Mouse (Mus musculus): ENCODE measurements at regions not wholly inside any gene's neighbourhood (a gene's known extent, or its start where the extent isn't known, plus 50 kb on each side); places are given as distances from the start of the nearest gene placed in this dataset.

DNA sequence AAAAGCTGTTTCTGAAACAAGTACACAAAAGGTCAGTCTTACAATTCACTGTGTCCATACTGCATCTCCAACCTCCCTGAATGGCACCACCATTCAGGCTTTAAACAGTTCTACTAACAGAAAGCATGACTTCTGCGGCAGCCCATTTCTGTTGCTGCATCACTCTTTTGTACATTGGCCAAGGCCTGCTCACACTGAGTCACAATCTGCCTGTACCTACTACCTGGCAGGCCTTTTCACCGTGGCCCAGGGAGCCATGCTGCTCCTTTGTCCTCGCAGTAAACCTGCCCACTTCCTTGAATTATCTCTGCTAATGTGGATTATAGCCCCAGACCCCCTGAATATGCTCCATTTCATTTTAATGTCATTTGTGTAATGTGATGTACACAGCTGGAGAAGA is 439.5 kb upstream of the Gm10306 start:
- H3K9me3 ChIP-seq (replicated peaks) = no peaks in the 10 kb centered on the region
- H3K36me3 ChIP-seq = no peaks in the 10 kb centered on the region
- H3K4me1 ChIP-seq = no peaks in the 10 kb centered on the region
- H3K27me3 ChIP-seq (ENCODE audit: low read depth, poor library complexity, severe bottlenecking) = no peaks in the 10 kb centered on the region
- no peak overlapping the region for H3K27ac ChIP-seq
- no peak for DNase-seq (ENCODE audit: low spot score)
- WGBS = 92% methylated on average over 3 of the region's 3 CpGs
- H3K4me3 ChIP-seq = no peak overlapping the region

GRCm38 (mm10) chr4:94124177-94124576 is 432.2 kb upstream of the Gm10306 start:
- Histone ChIP-seq H3K36me3 (no peaks in the 10 kb centered on the region), H3K9me3 (replicated peaks) (no peaks in the 10 kb centered on the region), H3K27me3 (ENCODE audit: low read depth, poor library complexity, severe bottlenecking) (no peaks in the 10 kb centered on the region), H3K27ac (no peak overlapping the region), H3K4me1 (no peaks in the 10 kb centered on the region), H3K4me3 (no peak overlapping the region)
- 81% methylated on average over 14 of the region's 14 CpGs for WGBS
- peak; percentile 32 for DNase-seq (ENCODE audit: low spot score)

GRCm38 (mm10) chr4:94137921-94138320 is 418.4 kb upstream of the Gm10306 start:
- Histone ChIP-seq H3K4me1 (no peaks in the 10 kb centered on the region), H3K27me3 (ENCODE audit: low read depth, poor library complexity, severe bottlenecking) (no peaks in the 10 kb centered on the region), H3K4me3 (no peak overlapping the region), H3K9me3 (replicated peaks) (no peaks in the 10 kb centered on the region), H3K27ac (no peak overlapping the region), H3K36me3 (no peaks in the 10 kb centered on the region)
- WGBS = 83% methylated on average over 2 of the region's 2 CpGs
- DNase-seq (ENCODE audit: low spot score) = no peak

DNA sequence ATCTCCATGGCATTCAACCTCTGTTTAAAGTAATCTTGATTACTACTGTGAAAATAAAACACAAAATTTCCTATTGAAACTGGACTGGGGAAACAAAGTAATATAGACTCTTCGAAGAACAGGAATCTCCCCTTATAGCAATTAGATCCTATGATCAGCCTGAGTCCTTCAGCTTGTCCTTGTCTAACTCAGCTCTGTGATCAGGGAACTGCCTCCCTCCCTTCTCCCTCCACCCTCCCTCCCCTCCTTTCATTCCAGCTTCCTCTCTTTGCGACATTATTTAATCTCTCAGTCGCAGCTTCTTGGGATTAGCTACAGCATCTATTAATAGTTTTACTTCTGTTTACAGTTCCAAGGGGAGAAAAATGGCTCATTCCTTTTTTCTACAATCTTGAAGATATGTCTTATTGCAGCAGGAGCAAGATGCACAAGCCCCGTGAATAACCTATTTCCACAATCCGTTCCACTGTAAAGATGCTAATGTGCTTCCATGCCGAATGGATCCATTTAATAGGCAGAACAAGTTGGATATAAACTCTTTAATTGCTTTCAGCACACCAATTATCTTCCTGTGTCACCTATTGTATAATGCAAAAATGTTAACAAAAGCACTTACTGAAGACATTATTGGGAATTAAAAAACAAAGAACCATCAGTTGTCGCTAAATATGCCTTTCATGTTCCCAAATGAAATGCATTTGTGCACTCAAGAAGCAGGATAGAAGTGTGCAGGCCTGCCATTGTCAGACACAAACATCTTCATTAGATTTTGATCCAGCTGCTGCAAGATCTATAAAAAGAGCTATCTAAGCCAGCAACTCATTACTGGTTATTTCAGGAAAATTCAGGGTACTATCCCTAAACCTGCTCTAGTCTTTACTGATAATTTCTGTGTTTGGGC is 411.2 kb upstream of the Gm10306 start:
- no peak overlapping the region for H3K27ac ChIP-seq
- no peaks in the 10 kb centered on the region for H3K36me3 ChIP-seq
- 79% methylated on average over 7 of the region's 7 CpGs for WGBS
- H3K4me1 ChIP-seq = no peaks in the 10 kb centered on the region
- H3K27me3 ChIP-seq (ENCODE audit: low read depth, poor library complexity, severe bottlenecking) = no peaks in the 10 kb centered on the region
- H3K4me3 ChIP-seq = no peak overlapping the region
- H3K9me3 ChIP-seq (replicated peaks) = no peaks in the 10 kb centered on the region
- DNase-seq (ENCODE audit: low spot score) = no peak

DNA sequence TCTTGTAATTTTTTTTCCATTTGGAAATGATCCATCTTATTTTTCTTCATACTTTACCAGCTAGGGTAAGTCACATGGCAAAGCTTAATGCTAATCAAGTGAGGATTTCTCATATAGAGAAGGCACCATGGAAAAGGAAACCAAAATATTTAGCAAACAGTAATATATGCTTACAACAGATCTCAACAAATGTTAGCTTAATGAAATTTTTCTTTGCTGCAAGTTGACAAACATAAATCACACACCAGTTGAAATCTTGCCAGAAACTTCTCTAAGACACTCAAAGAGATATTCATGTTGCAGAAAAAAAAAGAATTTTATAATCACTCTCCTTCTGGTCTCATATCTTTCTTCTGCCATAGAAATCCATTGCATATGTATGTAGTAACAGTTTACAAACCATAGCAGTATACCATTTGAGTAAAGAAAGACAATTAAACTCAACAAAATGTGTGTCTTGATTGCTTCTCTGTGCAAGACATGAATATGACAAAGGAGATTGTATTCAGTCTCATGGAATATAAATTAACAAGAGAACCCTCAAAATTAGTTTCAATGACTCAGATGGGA is 408.3 kb upstream of the Gm10306 start:
- Histone ChIP-seq H3K4me1 (no peaks in the 10 kb centered on the region), H3K36me3 (no peaks in the 10 kb centered on the region), H3K9me3 (replicated peaks) (no peaks in the 10 kb centered on the region), H3K27me3 (ENCODE audit: low read depth, poor library complexity, severe bottlenecking) (no peaks in the 10 kb centered on the region), H3K4me3 (no peak overlapping the region), H3K27ac (no peak overlapping the region)
- DNase-seq (ENCODE audit: low spot score) = no peak

DNA sequence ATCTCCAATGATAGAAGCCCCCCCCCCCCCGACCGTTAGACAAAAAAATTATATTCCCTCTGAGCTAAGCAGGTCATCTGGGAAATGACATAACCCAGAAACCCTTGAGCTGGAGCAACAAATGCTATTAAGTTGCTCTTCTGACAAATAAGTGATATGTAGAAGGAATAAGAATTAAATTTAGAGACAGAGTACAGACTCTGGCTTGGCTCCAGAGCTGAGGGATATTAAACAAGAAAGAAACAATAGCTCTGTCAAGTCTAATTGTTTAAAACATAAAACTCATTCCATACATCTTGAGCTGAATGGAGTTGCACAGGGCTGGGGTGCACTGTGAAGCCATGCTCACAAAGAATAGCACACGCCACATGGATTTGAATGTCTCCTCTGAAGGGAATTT is 407.3 kb upstream of the Gm10306 start:
- no peak for DNase-seq (ENCODE audit: low spot score)
- Histone ChIP-seq H3K9me3 (replicated peaks) (no peaks in the 10 kb centered on the region), H3K27me3 (ENCODE audit: low read depth, poor library complexity, severe bottlenecking) (no peaks in the 10 kb centered on the region), H3K36me3 (no peaks in the 10 kb centered on the region), H3K4me1 (no peaks in the 10 kb centered on the region), H3K27ac (no peak overlapping the region), H3K4me3 (no peak overlapping the region)
- WGBS = 86% methylated on average over 3 of the region's 3 CpGs

DNA sequence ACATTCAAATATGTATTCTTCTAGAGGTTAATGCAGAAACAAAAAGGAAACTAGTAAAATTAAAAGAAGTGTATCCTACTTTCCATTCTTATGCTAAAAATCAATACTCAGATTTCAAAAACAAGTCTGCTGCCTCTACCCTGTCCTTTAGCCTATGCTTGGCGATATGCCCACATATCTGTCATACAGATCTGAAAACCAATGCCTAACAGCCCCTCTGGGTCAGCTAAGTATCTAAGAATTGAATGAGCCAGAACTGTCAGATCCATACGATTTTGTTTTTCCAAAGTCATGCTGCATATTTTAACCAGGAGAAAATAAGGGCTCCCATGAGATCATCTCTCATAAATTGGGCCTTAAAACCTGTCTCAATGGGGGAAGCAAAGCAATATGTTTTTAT is 395.7 kb upstream of the Gm10306 start:
- DNase-seq (ENCODE audit: low spot score) = no peak
- Histone ChIP-seq H3K4me3 (no peak overlapping the region), H3K4me1 (no peaks in the 10 kb centered on the region), H3K36me3 (no peaks in the 10 kb centered on the region), H3K27me3 (ENCODE audit: low read depth, poor library complexity, severe bottlenecking) (no peaks in the 10 kb centered on the region), H3K27ac (no peak overlapping the region), H3K9me3 (replicated peaks) (no peaks in the 10 kb centered on the region)
- 85% methylated on average over 2 of the region's 2 CpGs for WGBS

- no peak for DNase-seq (ENCODE audit: low spot score)
- no peaks in the 10 kb centered on the region for H3K27me3 ChIP-seq (ENCODE audit: low read depth, poor library complexity, severe bottlenecking)
- H3K27ac ChIP-seq = no peak overlapping the region
- H3K36me3 ChIP-seq = no peaks in the 10 kb centered on the region
- no peaks in the 10 kb centered on the region for H3K4me1 ChIP-seq
- no peak overlapping the region for H3K4me3 ChIP-seq
- H3K9me3 ChIP-seq (replicated peaks) = no peaks in the 10 kb centered on the region
- WGBS = 94% methylated on average over 2 of the region's 2 CpGs
Measured at GRCm38 (mm10) chr4:94173096-94173495, 383.2 kb upstream of the Gm10306 start.

DNA sequence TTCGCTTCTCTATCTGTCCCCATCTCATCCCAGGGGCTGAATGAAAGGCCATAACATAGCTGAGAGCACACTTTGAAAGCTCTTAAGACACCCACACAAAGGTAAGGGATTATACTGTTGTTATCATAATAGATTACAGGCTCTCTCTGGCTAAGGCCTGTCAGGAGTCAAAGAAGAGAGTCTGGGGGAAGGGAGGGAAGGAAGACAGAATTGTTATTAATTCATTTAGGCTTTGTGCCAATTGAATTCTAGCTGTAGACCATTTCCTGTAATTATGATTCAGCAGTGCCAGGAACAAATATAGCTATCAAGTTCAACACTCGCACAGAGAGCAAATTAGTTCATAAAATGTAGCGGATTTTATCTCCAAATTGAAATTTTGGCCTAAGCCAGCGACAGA is 369.3 kb upstream of the Gm10306 start:
- Histone ChIP-seq H3K27me3 (ENCODE audit: low read depth, poor library complexity, severe bottlenecking) (no peaks in the 10 kb centered on the region), H3K27ac (no peak overlapping the region), H3K36me3 (no peaks in the 10 kb centered on the region), H3K4me3 (no peak overlapping the region), H3K4me1 (no peaks in the 10 kb centered on the region), H3K9me3 (replicated peaks) (no peaks in the 10 kb centered on the region)
- WGBS = 88% methylated on average over 4 of the region's 4 CpGs
- no peak for DNase-seq (ENCODE audit: low spot score)

- no peak for DNase-seq (ENCODE audit: low spot score)
- H3K36me3 ChIP-seq = no peaks in the 10 kb centered on the region
- no peaks in the 10 kb centered on the region for H3K9me3 ChIP-seq (replicated peaks)
- H3K4me3 ChIP-seq = no peak overlapping the region
- H3K27me3 ChIP-seq (ENCODE audit: low read depth, poor library complexity, severe bottlenecking) = no peaks in the 10 kb centered on the region
- H3K27ac ChIP-seq = no peak overlapping the region
- no peaks in the 10 kb centered on the region for H3K4me1 ChIP-seq
- 73% methylated on average over 2 of the region's 2 CpGs for WGBS
Measured at GRCm38 (mm10) chr4:94188354-94188753, 368.0 kb upstream of the Gm10306 start.

GRCm38 (mm10) chr4:94188888-94189287 is 367.5 kb upstream of the Gm10306 start:
- H3K4me1 ChIP-seq = no peaks in the 10 kb centered on the region
- 30% methylated on average over 3 of the region's 3 CpGs for WGBS
- no peaks in the 10 kb centered on the region for H3K27me3 ChIP-seq (ENCODE audit: low read depth, poor library complexity, severe bottlenecking)
- H3K4me3 ChIP-seq = no peak overlapping the region
- H3K9me3 ChIP-seq (replicated peaks) = no peaks in the 10 kb centered on the region
- no peak for DNase-seq (ENCODE audit: low spot score)
- no peak overlapping the region for H3K27ac ChIP-seq
- H3K36me3 ChIP-seq = no peaks in the 10 kb centered on the region

GRCm38 (mm10) chr4:94190940-94191339 is 365.4 kb upstream of the Gm10306 start:
- no peaks in the 10 kb centered on the region for H3K36me3 ChIP-seq
- DNase-seq (ENCODE audit: low spot score) = no peak
- no peak overlapping the region for H3K4me3 ChIP-seq
- 86% methylated on average over 2 of the region's 2 CpGs for WGBS
- no peak overlapping the region for H3K27ac ChIP-seq
- H3K27me3 ChIP-seq (ENCODE audit: low read depth, poor library complexity, severe bottlenecking) = no peaks in the 10 kb centered on the region
- H3K9me3 ChIP-seq (replicated peaks) = no peaks in the 10 kb centered on the region
- H3K4me1 ChIP-seq = no peaks in the 10 kb centered on the region

- DNase-seq (ENCODE audit: low spot score) = no peak
- Histone ChIP-seq H3K9me3 (replicated peaks) (no peaks in the 10 kb centered on the region), H3K27me3 (ENCODE audit: low read depth, poor library complexity, severe bottlenecking) (no peaks in the 10 kb centered on the region), H3K36me3 (no peaks in the 10 kb centered on the region), H3K4me3 (no peak overlapping the region), H3K27ac (no peak overlapping the region), H3K4me1 (no peaks in the 10 kb centered on the region)
- WGBS = 83% methylated on average over 1 of the region's 1 CpGs
Measured at GRCm38 (mm10) chr4:94216265-94216664, 340.1 kb upstream of the Gm10306 start.

All from limb, embryonic 10.5 days (tissue).